20 mouse cellular contexts compared by ENCODE assay signal in genomic region chr2:94346746-94347145, GRCm38 (mm10). TPM values are rescaled to one million over a fixed set of nuclear protein-coding genes. Genes with fewer than 3 reads are reported as not detected.
DNase-seq lines count a peak whose midpoint lies in the region; ATAC-seq and TF ChIP-seq lines count a peak whose summit lies in the region.
"Had no signal": no experiment of that assay in that cellular context is flagged by ENCODE, and none has a peak within 500 bp of the region (broad histone marks: within the 10 kb centered on the region; RNA-seq: fewer than 3 reads in every experiment).

No protein-coding gene starts in this region.

- no peaks in the 10 kb centered on the region for H3K27me3 ChIP-seq in heart, embryonic 14.5 days (ENCODE audit: control insufficient read depth, insufficient read depth, low read length)
- no peaks in the 10 kb centered on the region for H3K27me3 ChIP-seq in heart, postnatal 0 days (ENCODE audit: control insufficient read depth, insufficient read depth, low read length)
- H3K27me3 ChIP-seq: forebrain, embryonic 12.5 days; limb, embryonic 15.5 days; neural tube, embryonic 13.5 days had no signal

- ATAC-seq in heart, embryonic 14.5 days (ENCODE audit: insufficient number of reproducible peaks, insufficient read depth, low FRiP score, low read depth), result no peak
- ATAC-seq in heart, postnatal 0 days (ENCODE audit: insufficient read depth, low read depth), result no peak
- ATAC-seq: activated CD4-positive, CD25-positive, alpha-beta regulatory T cell, adult 4 months; liver, postnatal 0 days had no signal

- TF ChIP-seq EP300 in heart, postnatal 0 days (IDR thresholded peaks at IDR 0.05; ENCODE audit: low read depth), result no peak

- WGBS in heart, embryonic 14.5 days, result 41% methylated on average over 5 of the region's 5 CpGs
- 37% methylated on average over 5 of the region's 5 CpGs for WGBS in heart, postnatal 0 days

- peaks cover 17 to 46% of the 10 kb centered on the region in 2 experiments for H3K4me1 ChIP-seq in heart, embryonic 14.5 days (ENCODE audit: control insufficient read depth in 2 of 2, insufficient read depth in 2 of 2, low read length in 2 of 2)
- peaks cover 46% of the 10 kb centered on the region for H3K4me1 ChIP-seq in heart, postnatal 0 days (ENCODE audit: control insufficient read depth, insufficient read depth)
- H3K4me1 ChIP-seq: limb, embryonic 15.5 days; neural tube, embryonic 13.5 days had no signal

- no peak for TF ChIP-seq CTCF in heart, postnatal 0 days (IDR thresholded peaks at IDR 0.05; ENCODE audit: low read depth)

- DNase-seq in adrenal gland, postnatal 36 days, result peak; percentile 13 to 21
- DNase-seq in adrenal gland, postnatal 4 days (ENCODE audit: low spot score in 2 of 2), result no peak
- no peak for DNase-seq in heart, adult 9 months (ENCODE audit: low spot score in 2 of 2)
- no peak for DNase-seq in heart, postnatal 0 days (ENCODE audit: low spot score)
- peak; percentile 64 to 85 for DNase-seq in kidney, postnatal 25 days
- DNase-seq in ovary, postnatal 10 days (ENCODE audit: low spot score), result no peak
- DNase-seq: cerebellum, adult 9-10 months; gastrocnemius, adult 2 months; liver, postnatal 0 days; lung, postnatal 14 days; midbrain, embryonic 14.5 days; thymus, postnatal 25 days had no signal

- H3K4me3 ChIP-seq in heart, embryonic 14.5 days (ENCODE audit: control insufficient read depth in 1 of 2, insufficient read depth in 1 of 2, low read depth in 1 of 2, low read length in 2 of 2), result no peak overlapping the region
- no peak overlapping the region for H3K4me3 ChIP-seq in heart, postnatal 0 days (ENCODE audit: low read depth, low read length)
- H3K4me3 ChIP-seq: forebrain, embryonic 12.5 days; gastrocnemius, adult 2 months; layer of hippocampus, adult 2 months; limb, embryonic 15.5 days; neural tube, embryonic 13.5 days had no signal

- no peaks in the 10 kb centered on the region for H3K9me3 ChIP-seq in heart, embryonic 14.5 days (ENCODE audit: control insufficient read depth, low read length)
- no peaks in the 10 kb centered on the region for H3K9me3 ChIP-seq in heart, postnatal 0 days (replicated peaks; ENCODE audit: control insufficient read depth, low read length)
- H3K9me3 ChIP-seq: forebrain, embryonic 12.5 days; G1E; limb, embryonic 15.5 days; neural tube, embryonic 13.5 days had no signal

- H3K9ac ChIP-seq in heart, embryonic 14.5 days (ENCODE audit: low read length), result peak overlapping the region; percentile 38; the same call in 1 of the 2 replicates
- peak overlapping the region; percentile 26; the same call in 1 of the 2 replicates for H3K9ac ChIP-seq in heart, postnatal 0 days (replicated peaks; ENCODE audit: low read depth, low read length)
- H3K9ac ChIP-seq: forebrain, embryonic 12.5 days; hindbrain, embryonic 14.5 days; limb, embryonic 15.5 days; liver, postnatal 0 days; neural tube, embryonic 13.5 days had no signal

- peak overlapping the region; percentile 64 to 77 for H3K27ac ChIP-seq in heart, embryonic 14.5 days (replicated peaks in 1 of 2; ENCODE audit: control insufficient read depth in 1 of 2, insufficient read depth in 1 of 2, low read depth in 2 of 2, low read length in 2 of 2)
- peak overlapping the region; percentile 74 for H3K27ac ChIP-seq in heart, postnatal 0 days (ENCODE audit: low read depth)
- H3K27ac ChIP-seq: forebrain, embryonic 12.5 days; hindbrain, embryonic 14.5 days; layer of hippocampus, adult 2 months; limb, embryonic 15.5 days; neural tube, embryonic 13.5 days had no signal

- no peak overlapping the region for H3K4me2 ChIP-seq in heart, embryonic 14.5 days (ENCODE audit: low read length)
- no peak overlapping the region for H3K4me2 ChIP-seq in heart, postnatal 0 days (ENCODE audit: low read depth, low read length)
- H3K4me2 ChIP-seq: forebrain, embryonic 12.5 days; hindbrain, embryonic 14.5 days; limb, embryonic 15.5 days; neural tube, embryonic 13.5 days had no signal

- H3K36me3 ChIP-seq in heart, embryonic 14.5 days (ENCODE audit: control insufficient read depth, insufficient read depth, low read length), result peaks cover 31% of the 10 kb centered on the region
- H3K36me3 ChIP-seq in heart, postnatal 0 days (replicated peaks; ENCODE audit: control insufficient read depth, insufficient read depth, low read length), result peaks cover 8% of the 10 kb centered on the region

RNA-seq across cellular contexts. Expression of gene Ttc17, which starts 59.7 kb away (rescaled TPM):
- total RNA-seq in adrenal gland, postnatal 36 days (2021), result 10 to 100 TPM; 34.7 to 40.7 TPM
- 10 to 100 TPM; 32.9 to 33.8 TPM for total RNA-seq in adrenal gland, postnatal 4 days (2021)
- polyA plus RNA-seq in heart, embryonic 14.5 days (2014; fragmentation: Nextera tagmentation; extraction: Ambion mirVana), result 18.6 and 19.0 TPM in 2 replicates
- 13.7 and 76.8 TPM in 2 replicates for total RNA-seq in heart, postnatal 0 days (2014; rRNA removed; ENCODE audit: low replicate concordance)
- polyA plus RNA-seq in heart, postnatal 0 days (2015; fragmentation: Nextera tagmentation; extraction: Ambion mirVana), result 12.0 and 12.3 TPM in 2 replicates

Comparison
In these comparisons a context has a peak if more than half of its experiments do, and no peak if none do; other contexts are left out.
1. DNase-seq: peak in adrenal gland, postnatal 36 days (2 of 2) and kidney, postnatal 25 days (2 of 2); none in adrenal gland, postnatal 4 days (0 of 2), heart, adult 9 months (0 of 2), heart, postnatal 0 days (single experiment) and ovary, postnatal 10 days (single experiment).